Mouse (Mus musculus) megakaryocyte-erythroid progenitor cell, adult 5-6 weeks (primary cell): Measurements from ENCODE around the gene Gm44511. TPM values are rescaled to one million over a fixed set of nuclear protein-coding genes. Genes with fewer than 3 reads are reported as not detected.

Experiments
- ATAC-seq: replicated peaks from 2 replicates; pipeline ENCODE4 v1.8.0; 2016; ENCODE audit warnings: mild to moderate bottlenecking, inconsistent platforms; ENCODE audit not compliant: severe bottlenecking, poor library complexity, low FRiP score, low TSS enrichment
- total RNA-seq, 2 experiments: library from RNA; stranded (forward) in 1 of 2; stranded (reverse) in 1 of 2; fragments of 200-1000, 215-1000 nt in 1 of 2; fragments of >200 nt in 1 of 2; fragmentation: Nextera tagmentation in 1 of 2; gene quantifications; 2 replicates each; pipeline ENCODE4 v1.2.3; 2014 to 2017

Gm44511 gene
- not detected in 2 replicates for total RNA-seq (2014; fragmentation: Nextera tagmentation)
- total RNA-seq (2017) = not detected in 2 replicates

DNA sequence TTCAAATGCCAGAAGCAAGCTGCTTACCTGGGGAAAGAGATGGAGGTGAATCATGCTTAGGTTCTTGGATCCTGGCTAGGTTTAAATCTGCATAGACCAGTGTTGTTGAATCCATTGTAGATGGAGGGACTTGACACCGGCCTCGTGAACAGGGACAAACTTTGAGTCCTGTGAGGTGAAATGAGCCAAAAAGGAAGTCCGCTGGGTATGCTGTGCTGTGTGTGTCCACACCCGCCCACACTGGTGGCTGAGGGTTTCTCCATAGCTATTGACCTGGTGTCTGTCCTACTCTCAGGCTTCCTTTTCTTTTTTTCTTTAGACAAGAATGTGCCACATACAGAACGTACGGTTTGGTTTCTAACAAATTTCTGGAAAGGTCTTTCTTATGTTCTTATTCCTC lies at the start of gene Gm44511, which contains the start of gene Klrb1b:
TSS of gene Gm44511 (minus strand) at position 184 of the 400 bp plus-strand sequence.
TSS of gene Klrb1b (minus strand) at position 200 of the 400 bp plus-strand sequence.
- no peak for ATAC-seq

- no peak for ATAC-seq
Observed at GRCm38 (mm10) chr6:128871910-128872610, 45.9 kb upstream of the Gm44511 start.

DNA sequence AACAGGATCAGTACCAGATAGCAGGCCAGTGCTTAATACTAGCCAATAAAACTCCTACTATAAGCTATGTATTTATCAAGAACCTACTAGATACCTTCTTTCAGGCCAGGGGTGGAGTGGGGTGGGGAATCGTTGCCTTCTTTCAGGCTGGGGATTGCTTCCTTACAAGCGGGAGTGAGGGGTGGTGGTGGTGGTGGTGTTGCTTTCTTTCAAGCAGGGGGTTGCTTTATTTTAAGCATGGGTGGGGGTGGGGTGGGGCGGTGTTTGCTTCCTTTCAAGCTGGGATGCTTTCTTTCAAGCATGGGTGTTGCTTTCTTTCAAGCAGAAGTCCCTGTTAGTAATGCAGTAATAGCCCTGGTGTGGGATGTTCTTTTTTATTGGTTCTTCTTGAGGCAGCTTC lies 42.7 kb upstream of the Gm44511 start:
- no peak for ATAC-seq

DNA sequence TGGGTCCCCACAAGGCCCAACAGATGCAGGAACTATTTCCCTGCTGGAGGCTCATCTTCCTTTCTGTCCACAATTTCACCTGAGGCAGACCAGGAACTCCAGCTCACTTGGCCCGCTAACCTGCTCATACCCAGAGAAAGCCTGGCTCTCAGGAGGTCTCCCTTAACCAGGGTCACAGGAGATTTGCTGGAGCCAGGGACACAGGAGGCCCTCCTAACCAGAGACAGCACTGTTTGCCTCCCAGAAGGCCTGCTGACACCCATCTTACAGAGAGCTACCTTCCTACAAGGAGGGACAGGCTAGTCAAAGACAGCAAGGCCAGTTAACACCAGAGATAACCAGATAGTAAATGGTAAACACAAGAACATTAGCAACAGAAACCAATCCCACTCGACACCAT lies 31.9 kb upstream of the Gm44511 start:
- no peak for ATAC-seq

GRCm38 (mm10) chr6:128856250-128856649 lies 30.1 kb upstream of the Gm44511 start:
- peak; percentile 67 for ATAC-seq

- no peak for ATAC-seq
Observed at GRCm38 (mm10) chr6:128855477-128855876, 29.4 kb upstream of the Gm44511 start.

GRCm38 (mm10) chr6:128854895-128855294 lies 28.8 kb upstream of the Gm44511 start:
- ATAC-seq = no peak

DNA sequence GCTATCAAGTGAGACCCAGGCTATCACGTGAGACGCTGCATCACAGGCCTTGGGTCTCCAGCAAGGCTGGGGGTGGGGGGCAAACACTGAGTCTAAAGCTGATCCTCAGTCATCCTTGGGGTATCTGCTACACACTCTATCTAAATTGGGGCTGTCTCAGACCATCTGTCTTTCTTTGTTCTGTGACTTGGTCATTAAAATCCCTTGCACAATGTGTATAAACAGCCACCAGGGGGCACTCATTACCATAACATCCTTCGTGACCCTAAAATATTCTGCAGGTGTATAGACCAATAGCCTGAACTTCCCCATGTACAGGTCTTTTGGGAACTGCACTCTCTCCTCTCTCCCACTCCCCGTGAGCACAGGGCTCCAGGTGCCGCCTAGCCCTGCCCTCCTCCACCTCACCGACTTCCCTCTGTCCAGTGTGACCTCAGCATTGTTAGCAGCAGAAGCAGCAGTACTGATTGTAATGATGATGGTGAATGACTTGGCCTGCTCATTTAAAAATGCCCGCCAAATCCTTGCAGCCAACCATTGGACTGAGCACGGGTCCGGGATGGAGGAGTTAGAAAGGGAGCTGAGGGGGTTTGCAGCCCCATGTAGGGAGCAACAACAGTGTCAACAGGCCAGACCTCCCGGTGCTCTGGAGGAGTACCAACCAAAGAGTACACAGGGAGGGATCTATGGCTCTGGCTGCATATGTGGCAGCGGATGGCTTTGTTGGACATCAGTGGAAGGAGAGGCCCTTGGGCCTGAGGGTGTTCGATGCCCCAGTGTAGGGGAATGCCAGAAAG lies 28.1 kb upstream of the Gm44511 start:
- ATAC-seq = peak; percentile 66

- ATAC-seq = no peak
Observed at GRCm38 (mm10) chr6:128852766-128853165, 26.7 kb upstream of the Gm44511 start.

DNA sequence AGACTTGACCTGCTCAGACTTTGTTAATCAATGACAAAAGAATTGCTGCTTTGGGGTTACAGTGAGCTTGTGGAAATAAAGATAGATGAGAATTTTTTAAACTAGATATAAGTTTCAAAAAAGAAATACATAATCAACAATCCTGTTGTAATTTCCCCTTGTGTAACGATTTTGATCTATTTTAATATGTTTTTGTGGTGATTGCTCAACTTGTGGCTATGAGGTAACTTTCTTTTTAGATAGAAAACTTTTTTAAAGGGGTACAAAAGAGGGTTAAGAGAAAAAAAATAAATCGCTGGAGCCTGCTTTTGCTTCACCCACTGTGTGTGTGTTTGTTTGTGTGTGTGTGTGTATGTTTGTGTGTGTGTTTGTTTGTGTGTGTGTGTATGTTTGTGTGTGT lies 25.0 kb upstream of the Gm44511 start:
- ATAC-seq = no peak

DNA sequence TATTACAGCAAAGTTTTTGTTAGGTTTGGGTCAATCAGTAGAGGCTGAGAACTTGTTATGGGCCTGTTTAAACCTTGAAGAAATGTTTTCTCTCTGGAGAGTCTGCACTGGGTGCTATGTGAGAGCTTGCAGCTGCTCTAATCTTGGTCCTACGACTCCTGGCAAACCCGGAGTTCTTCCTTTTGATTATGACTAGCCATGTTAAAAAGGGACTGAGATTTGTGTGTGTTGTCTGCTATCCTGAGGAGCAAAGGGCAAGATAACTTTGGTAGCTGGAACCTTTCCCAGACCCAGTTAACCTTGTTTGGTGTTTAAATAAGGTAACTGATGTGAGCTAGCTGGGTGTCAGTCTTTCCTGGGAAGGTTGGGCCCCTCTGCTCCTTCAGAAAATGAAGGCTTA lies 24.6 kb upstream of the Gm44511 start:
- ATAC-seq = no peak

- ATAC-seq = peak; percentile 42
Observed at GRCm38 (mm10) chr6:128849902-128850301, 23.8 kb upstream of the Gm44511 start.

- no peak for ATAC-seq
Observed at GRCm38 (mm10) chr6:128847401-128847800, 21.3 kb upstream of the Gm44511 start.

GRCm38 (mm10) chr6:128845998-128846542 lies 20.0 kb upstream of the Gm44511 start:
- ATAC-seq = no peak

- peak; percentile 65 for ATAC-seq
Observed at GRCm38 (mm10) chr6:128845319-128845979, 19.3 kb upstream of the Gm44511 start.

- ATAC-seq = no peak
Observed at GRCm38 (mm10) chr6:128844586-128845080, 18.5 kb upstream of the Gm44511 start.

GRCm38 (mm10) chr6:128844131-128844530 lies 18.0 kb upstream of the Gm44511 start:
- no peak for ATAC-seq

- ATAC-seq = peak; percentile 6; the same call in 1 of the 2 replicates
Observed at GRCm38 (mm10) chr6:128843479-128843992, 17.4 kb upstream of the Gm44511 start.

GRCm38 (mm10) chr6:128842945-128843478 lies 16.9 kb upstream of the Gm44511 start:
- ATAC-seq = peak; percentile 48
